Mouse (Mus musculus): Measurements from ENCODE around the gene Scpep1.
"Not testable (repeated sequence)": the region's sequence is repeated elsewhere in the genome, so short reads cannot be mapped to it uniquely, and the experiment has no call there.

Scpep1 gene

DNA sequence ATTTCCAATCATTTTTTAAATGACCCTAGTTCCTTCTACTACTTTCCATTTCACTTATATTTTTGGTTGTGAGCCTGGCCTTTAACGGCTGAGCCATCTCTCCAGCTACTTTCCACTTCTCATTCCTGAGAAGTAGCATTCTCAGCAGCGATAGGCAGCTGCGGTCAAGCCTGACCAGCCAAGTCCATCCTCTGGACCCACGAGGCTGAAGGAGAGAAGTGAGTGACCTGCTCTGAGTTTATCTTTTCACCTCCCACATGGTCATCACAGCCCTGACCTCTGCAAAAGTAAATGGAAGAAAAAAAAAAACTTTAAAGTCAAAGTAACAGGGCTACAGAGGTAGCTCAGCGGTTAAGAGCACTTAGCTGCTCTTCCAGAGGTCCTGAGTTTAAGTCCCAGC is 28.7 kb downstream of the Scpep1 start:
- DNase-seq (ENCODE audit: low read depth, low spot score) = no peak

- DNase-seq (ENCODE audit: low read depth, low spot score) = no peak
Measured at GRCm38 (mm10) chr11:88909388-88910036, 45.8 kb downstream of the Scpep1 start.

DNA sequence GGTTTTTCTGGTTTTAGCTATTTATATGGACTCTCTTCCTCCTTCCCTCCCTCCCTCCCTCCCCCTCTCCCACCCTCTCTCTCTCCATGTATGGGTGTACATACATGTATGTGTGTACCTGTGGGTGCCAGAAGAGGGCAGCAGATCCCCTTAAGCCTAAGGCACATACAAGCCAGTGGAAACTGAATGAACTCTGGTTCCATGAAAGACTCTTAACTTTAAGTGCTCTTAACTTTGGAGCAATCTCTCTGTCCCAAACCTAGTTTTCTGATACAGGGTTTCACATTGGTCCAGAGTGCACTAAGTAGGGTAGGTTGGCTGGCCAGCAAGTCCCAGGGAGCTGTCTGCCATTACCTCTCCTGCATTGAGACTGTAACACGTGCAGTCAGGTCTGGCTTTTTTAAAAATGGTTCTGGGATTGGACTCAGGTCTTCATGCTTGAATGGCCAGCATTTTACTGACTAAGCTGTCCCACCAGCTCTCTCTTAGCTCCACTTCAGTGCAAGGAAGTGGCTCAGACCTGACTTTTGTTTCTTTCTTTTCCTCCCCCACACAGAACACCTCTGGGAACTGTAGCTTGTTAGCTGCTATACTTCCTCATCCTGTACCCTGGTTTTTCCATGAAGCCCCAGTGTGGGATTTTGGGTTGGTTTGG is 46.6 kb downstream of the Scpep1 start:
- peak; percentile 78 for DNase-seq (ENCODE audit: low read depth, low spot score)

DNA sequence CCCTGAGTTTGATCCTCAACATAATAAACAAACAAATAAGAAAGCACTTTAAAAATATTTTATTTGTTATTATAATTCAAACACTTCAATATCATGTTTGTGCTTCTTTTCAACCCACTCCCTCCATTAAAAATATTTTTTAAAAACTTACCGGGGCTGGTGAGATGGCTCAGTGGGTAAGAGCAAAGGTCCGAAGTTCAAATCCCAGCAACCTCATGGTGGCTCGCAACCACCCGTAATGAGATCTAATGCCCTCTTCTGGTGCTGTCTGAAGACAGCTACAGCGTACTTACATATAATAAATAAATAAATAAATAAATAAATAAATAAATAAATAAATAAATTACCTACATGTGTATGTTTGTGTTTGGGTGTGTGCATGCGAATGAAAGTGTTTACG is 47.4 kb downstream of the Scpep1 start:
- DNase-seq (ENCODE audit: low read depth, low spot score) = no peak

GRCm38 (mm10) chr11:88905621-88906020 is 49.6 kb downstream of the Scpep1 start:
- DNase-seq (ENCODE audit: low read depth, low spot score) = no peak

- no peak for DNase-seq (ENCODE audit: low read depth, low spot score)
Measured at GRCm38 (mm10) chr11:88904080-88904479, 51.2 kb downstream of the Scpep1 start.

- DNase-seq (ENCODE audit: low read depth, low spot score) = no peak
Measured at GRCm38 (mm10) chr11:88902762-88903161, 52.5 kb downstream of the Scpep1 start.

- no peak for DNase-seq (ENCODE audit: low read depth, low spot score)
Measured at GRCm38 (mm10) chr11:88901341-88901802, 53.9 kb downstream of the Scpep1 start.

GRCm38 (mm10) chr11:88899561-88899960 is 55.7 kb downstream of the Scpep1 start:
- DNase-seq (ENCODE audit: low read depth, low spot score) = no peak

GRCm38 (mm10) chr11:88898380-88898763 is 56.9 kb downstream of the Scpep1 start:
- no peak for DNase-seq (ENCODE audit: low read depth, low spot score)

GRCm38 (mm10) chr11:88897624-88898379 is 57.5 kb downstream of the Scpep1 start:
- no peak for DNase-seq (ENCODE audit: low read depth, low spot score)

GRCm38 (mm10) chr11:88895800-88896232 is 59.4 kb downstream of the Scpep1 start:
- DNase-seq (ENCODE audit: low read depth, low spot score) = not testable (repeated sequence)

DNA sequence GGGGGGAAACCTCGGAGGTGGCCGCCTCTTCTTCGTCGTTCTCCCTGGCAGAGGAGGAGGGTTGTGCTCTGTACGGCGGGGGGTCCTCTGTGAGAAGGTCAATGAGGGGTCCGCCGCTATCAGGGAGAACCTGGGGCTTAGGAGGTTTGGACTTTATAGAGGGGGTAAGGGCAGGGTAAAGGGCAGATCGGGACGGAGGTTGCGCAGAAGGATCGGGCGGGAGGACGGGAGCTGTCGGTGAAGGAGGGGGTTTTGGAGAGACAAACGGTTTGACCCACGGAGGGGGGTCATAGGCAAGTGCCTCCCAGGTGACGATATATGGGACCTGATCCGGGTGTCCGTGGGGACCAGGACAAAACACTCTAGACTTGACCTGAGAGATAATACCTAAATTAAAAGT is 60.0 kb downstream of the Scpep1 start:
- DNase-seq (ENCODE audit: low read depth, low spot score) = not testable (repeated sequence)

DNA sequence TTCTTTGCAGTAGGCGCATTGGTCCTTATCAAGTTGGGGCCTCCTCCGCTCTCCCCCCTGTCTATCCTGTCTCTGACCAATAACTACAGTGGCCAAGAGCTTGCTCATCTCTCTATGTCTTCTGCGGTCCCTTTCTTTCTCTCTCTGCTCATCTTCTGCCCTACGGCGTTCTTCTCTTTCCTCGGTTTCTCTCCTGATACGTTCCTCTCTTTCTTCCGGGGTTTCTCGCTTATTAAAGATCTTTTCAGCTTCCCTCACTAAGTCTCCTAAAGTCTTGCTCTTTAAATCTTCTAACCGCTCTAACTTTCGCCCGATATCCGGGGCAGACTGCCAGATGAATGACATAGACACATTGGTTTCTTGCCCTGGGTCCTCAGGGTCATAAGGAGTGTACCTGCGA is 61.0 kb downstream of the Scpep1 start:
- not testable (repeated sequence) for DNase-seq (ENCODE audit: low read depth, low spot score)

DNA sequence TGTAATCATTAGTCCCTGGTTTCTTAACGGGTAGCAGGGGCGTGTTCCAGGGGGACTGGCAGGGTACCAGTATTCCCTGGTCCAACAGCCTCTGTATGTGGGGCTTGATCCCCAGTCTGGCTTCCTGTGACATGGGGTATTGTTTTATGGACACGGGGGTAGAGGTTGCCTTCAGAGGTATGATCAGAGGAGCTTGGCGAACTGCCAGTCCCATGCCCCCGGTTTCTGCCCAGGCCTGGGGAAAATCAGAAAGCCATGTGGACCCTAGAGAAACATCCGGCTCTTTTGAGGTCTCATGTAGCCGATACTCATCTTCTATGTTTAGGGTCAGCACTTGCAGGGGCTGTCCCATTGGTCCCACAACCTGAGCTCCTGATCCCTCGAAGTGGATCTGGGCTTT is 61.8 kb downstream of the Scpep1 start:
- not testable (repeated sequence) for DNase-seq (ENCODE audit: low read depth, low spot score)

DNA sequence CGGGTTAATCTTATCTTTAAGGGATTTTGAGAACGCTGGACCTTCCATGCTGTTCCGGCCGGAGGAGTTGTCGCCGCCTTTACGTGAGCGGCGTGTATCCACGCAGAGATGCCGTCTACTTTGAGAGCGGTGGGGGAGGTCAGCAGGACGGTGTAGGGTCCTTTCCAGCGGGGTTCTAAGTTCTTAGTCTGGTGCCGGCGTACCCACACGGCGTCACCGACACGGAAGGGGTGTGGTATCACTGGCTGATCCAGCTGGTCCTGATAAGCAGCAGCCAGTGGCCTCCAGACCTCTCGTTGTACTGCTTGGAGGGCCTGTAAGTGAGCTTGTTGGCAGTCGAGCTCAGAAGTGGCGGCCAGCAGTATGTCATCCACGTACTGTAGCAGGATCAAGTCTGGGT is 62.5 kb downstream of the Scpep1 start:
- DNase-seq (ENCODE audit: low read depth, low spot score) = not testable (repeated sequence)

- not testable (repeated sequence) for DNase-seq (ENCODE audit: low read depth, low spot score)
Measured at GRCm38 (mm10) chr11:88891921-88892561, 63.2 kb downstream of the Scpep1 start.

DNA sequence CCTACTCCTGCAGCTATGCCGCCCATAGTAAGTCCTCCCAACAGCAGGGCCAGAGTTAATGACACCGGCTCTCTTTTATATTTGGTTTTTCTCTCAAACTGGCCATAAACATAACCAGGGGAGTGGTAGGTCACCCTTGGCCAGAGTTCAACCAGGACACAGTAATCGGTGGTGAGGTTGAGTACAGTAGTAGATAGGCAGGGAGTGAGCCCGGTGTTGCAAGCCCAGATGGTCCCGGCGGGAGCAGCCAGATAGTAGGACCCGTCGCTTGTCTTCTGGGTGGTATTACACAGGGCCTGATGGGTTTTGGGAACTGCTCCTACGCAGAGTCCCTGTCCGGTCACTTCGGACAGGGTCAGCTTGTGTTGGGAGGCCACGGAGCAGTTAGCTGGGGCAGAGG is 63.8 kb downstream of the Scpep1 start:
- not testable (repeated sequence) for DNase-seq (ENCODE audit: low read depth, low spot score)

DNA sequence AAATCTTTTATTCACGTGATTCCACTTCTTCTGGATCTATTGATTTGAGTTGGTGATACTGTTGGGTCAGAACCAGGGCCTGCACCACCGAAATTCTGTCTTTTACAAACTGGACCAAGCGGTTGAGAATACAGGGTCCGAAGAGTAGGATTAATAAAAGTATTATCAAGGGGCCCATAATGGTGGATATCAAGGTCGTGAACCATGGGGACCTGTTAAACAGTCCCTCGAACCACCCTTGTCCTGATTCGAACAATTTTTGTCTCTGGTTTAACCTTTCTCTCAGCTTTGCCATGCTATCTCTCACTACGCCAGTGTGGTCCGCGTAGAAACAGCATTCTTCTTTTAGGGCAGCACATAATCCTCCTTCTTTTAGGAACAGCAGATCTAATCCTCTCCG is 64.4 kb downstream of the Scpep1 start:
- DNase-seq (ENCODE audit: low read depth, low spot score) = not testable (repeated sequence)

- DNase-seq (ENCODE audit: low read depth, low spot score) = no peak
Measured at GRCm38 (mm10) chr11:88888996-88889395, 66.3 kb downstream of the Scpep1 start.

- no peak for DNase-seq (ENCODE audit: low read depth, low spot score)
Measured at GRCm38 (mm10) chr11:88884376-88885065, 70.7 kb downstream of the Scpep1 start.
